Mouse (Mus musculus) urinary bladder, adult 18-20 months (tissue): ENCODE measurements around the gene Sebox.
A peak's percentile ranks its signal among the peaks of the same experiment; 100 is the strongest.

Source experiments
- DNase-seq, 2 experiments: peaks; one replicate each; pipeline ENCODE4 v3.0.0; 2022; ENCODE audit warnings: low spot score in 2 of 2, mixed read lengths in 2 of 2

Sebox gene

DNA sequence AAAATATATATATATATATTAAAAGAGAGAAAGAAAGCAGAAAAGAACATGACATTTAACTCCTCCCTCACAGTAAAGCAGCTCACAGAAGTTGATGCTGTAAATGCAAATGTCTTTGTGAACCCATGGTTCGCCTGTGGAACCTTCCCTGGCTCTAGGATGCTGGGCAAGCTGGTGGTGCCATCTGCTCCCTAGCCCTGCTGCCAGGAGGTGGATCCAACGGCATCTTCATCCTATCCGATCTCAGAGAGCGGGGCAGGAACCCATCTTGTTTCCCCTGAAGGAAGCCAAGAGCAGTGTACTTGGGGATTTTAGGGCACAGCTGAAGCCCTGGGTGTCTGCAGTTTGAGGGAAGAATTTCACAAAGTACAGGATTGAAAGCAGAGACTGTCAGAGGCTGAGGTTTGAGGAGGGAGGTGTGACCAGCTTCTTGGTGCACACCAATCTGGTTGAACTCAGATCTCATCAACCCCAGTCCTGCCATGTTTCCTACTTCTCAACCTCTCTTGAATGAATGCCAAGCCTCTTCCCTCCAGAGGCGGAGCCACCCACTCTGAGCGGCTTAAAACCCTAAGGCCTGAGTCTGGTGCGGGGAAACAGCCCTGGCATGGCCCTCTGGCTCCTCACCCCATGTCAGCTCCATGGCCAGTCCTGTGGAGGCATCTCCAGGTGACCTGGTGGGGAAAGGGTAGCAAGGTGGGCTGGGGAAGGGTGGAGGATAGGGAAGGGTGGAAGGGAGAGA lies at the start of gene Sebox:
Sebox (plus strand) TSS at position 539 of the 742 bp plus-strand sequence.
- no peak for DNase-seq

DNA sequence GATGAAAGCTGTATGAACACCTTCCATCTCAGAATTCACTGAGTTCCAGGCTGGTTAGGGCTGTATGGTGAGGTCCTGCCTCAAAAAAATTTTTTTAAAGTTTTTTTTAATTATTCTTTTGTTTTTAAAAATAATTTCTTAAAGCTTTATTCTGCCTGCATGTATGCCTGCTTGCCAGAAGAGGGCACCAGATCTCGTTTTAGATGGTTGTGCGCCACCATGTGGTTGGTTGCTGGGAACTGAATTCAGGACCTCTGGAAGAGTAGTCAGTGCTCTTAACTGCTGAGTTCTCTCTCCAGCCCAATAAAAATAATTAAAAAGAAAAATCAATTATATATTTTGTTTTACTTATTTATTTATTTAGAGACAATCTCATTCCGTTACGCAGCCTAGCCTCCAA lies 49.6 kb upstream of the Sebox start:
- DNase-seq, result peak; percentile 28 to 43

DNA sequence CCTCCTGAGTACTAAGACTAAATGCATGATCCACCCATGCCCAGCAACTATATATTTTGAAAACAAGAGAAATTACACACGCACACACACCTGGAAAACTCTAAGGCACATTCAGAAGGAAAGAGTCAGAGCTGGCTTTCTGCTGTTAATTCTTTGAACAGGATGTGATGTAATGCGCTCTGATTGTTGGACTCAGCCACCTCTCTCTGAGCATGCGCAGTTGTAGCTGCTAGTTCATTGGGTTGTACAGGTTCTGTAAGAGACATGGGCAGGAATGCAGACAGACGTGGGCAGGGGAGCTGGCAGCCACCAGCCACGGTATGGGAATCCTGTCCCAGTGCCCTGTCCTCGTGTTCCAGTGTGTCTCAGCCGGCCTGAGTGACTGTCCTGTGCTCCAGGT lies 49.0 kb upstream of the Sebox start:
- no peak for DNase-seq

DNA sequence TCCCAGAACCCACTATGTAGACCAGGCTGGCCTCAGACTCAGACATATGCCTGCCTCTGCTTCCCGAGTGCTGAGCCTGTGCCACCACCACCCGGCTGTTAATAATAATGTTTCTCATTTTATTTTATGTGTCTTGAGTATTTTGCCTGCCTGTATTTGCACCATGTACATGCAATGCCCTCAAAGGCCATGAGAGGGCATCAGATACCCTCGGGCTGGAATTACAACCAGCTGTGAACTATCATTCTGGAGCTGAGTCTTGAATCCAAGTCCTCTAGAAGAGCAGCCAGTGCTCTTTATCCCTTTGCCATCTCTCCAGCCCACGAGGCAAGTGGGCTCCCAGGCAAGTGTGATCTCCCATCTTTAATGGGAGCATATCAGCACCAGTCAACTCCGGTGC lies 47.9 kb upstream of the Sebox start:
- peak in 1 of 2 experiments; percentile 42 for DNase-seq

DNA sequence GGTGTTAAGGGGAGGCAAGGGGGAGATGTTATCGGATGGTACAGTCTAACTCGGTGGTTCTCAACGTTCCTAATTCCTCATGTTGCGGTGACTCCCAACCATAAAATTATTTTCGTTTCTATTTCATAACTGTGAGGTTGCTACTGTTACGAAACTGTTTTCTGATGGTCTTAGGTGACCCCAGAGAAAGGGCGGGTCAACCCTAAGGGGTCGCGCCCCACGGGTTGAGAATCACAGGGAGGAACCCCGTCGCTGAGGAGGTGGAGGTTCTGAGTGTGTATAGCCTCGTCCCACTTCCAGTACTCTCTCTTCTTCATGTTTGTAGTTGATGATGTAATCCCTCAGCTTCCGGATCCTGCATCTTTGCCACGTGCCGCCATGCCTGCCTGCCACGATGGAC lies 44.5 kb upstream of the Sebox start:
- no peak for DNase-seq

DNA sequence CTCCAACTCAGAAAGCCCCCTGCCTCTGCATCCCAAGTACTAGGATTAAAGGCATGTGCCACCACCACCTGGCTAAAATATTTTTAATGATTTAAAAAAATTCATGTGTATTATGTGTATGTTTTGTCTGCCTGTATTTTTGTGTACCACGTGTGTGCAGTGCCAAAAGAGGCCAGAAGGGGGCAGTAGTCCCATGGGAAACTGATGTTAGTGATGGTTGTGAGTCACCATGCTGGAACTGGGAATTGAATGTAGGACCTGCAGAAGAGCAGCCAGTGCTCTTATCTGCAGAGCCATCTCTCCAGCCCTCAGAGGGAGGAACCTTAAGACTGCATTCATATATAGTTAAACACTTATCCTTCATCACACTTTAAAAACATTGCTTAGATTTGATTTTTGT lies 41.4 kb upstream of the Sebox start:
- no peak for DNase-seq

DNA sequence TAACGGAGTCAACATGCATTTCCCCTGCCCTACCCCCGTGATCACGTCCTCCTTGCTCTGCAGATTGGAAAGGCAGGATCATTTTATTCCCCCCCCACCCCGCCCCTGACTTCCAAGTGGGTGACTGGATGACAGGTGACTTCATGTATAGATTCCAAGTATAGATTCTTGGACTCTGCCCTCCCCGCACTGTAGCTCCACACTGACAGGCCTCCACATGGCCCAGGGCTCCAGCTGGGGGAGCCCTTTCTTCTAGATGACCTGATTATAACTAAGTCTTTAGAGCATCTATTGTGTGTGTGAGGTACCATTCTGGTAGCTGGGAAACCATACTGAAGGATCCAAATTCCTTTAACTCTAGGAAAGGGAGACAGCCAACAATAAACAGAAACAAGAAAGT lies 40.6 kb upstream of the Sebox start:
- DNase-seq, result no peak

DNA sequence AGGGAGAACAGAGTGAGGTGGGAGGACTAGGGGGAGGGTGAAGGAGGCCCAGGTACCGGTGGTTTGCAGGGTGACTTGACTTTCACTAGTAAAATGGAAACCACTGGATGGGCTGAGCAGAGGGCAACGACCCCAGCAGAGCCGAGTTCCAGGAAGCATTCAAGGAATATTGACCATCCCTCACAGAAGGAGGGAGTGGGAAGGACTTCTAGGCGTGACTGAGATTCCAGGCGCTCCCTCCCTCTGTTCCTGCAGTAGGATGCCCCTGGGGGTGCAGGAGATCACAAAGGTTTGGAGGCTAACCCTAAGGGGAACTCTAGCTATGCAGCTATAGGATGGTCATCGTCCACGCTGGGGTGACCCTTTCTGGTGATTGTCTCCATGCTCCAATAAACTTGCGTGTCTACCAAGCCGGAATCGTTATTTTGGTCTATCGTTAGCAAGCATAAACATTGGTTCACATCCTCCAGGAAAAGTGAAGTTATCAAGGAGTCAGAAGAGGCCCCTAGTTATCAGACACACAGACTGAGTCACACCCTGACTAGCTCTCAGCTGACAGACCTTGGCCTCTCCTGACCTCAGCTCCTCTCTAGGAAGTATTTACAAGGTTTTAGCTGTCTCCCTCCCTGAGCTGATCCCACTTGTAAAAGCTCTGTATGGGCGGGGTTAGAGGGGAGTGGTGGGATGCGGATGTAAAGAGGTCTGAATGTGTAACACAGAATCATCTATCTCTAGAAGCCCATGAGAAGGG lies 39.8 kb upstream of the Sebox start:
- DNase-seq, result no peak

DNA sequence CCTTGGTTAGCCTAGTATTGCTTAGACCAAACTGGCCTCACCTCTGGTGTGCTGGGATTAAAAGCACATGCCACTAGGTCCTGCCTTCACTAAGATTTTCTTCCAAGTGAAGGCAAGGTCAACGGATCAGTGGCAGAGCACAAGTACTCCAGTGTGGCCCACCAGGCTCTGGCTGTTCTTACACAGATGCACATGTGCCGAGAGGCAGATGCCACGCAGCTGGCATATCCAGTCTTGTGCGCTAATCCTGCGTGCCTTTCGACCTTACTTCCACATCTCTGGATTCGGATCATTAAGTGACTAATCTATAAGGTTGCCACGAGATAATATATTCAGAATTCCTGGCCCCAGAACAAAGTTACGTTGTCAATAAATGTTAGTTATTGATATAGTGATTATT lies 38.1 kb upstream of the Sebox start:
- no peak for DNase-seq

DNA sequence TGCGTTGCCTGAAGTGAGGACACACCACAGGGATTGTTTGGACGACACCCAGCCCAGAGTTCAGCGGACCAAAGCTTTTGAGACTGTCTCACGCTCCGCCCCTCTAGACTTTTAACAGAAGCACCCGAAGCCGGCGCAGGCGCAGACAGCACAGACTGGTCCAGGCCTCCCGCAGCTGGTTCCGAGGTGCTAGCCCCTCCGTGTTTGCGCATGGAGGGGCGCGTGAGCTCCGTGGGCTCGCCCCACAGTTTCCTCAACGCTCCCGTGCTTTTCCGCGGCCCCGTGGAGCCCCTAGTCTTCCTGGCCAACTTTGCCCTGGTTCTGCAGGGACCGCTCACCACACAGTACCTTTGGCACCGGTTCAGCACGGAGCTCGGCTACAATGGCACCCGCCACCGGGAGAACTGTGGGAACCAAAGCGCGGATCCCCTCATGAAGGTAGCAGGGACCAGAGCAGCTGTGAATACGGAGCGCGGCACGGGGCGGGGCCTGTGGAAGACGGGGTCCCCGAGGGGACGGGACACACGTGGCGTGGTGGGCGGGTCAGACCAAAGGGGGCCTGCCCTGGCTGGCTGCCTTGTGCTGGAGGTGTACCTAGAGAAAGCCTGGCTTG lies 37.6 kb upstream of the Sebox start, which contains the start of gene Slc46a1:
Slc46a1 (plus strand) TSS at position 130 of the 613 bp plus-strand sequence.
- DNase-seq, result peak; percentile 71 to 74

DNA sequence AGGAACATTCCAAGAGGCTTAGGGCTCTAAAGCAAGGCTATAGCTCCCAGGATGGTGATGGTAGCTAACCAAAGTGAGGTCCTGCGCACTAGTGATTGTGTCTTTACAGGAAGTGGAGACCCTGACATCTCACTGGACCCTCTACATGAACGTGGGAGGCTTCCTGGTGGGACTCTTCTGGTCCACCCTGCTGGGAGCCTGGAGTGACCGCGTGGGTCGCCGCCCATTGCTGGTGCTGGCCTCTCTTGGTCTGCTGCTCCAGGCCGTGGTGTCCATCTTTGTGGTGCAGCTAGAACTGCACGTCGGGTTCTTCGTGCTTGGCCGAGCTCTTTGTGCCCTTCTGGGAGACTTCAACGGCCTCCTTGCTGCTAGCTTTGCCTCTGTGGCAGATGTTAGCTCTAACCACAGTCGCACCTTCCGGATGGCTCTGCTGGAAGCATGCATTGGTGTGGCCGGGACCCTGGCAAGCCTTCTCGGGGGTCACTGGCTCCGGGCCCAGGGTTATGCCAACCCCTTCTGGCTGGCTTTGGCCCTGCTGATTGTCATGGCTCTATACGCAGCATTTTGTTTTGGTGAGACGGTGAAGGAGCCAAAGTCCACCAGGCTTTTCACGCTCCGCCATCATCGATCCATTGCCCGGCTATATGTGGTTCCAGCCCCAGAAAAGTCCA lies 36.9 kb upstream of the Sebox start:
- DNase-seq, result no peak

DNA sequence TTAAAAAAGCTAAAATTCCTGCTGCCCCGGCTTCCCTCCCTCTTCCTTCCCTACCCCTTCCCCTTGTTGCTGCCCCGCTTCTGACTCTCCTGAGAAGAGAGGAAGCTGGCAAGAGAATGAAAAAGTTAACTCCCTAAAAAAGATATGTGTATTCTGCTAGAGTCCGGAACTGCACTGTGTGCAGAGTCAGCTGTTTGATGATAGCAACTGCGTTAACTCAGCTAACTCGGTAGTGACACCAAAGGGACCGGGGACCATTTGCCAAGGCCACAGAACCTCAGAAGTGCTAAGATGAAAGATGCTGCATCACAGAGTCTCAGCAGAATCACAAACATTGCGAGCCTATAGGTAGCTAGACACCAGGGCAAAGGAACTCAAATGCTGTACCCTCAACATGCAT lies 35.7 kb upstream of the Sebox start:
- no peak for DNase-seq

DNA sequence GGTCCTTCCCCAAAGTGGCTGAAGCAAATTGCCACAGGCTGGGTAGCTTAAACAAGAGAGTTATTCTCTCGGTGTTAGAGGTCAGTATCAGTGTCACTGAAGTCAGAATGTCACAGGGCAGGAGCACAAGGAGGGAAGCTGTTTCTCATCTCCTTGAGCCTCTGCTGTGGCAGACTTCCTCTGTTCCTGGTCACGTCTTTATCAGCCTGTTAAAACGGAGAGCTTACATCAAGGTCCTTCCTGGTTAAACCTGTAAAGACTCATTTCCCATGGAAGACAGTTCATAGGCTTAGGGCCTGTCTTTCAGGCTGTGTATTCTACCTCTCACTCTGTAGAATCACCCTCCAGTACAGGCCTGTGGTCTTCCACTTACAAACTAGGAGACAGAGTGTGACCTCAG lies 35.3 kb upstream of the Sebox start:
- DNase-seq, result no peak

DNA sequence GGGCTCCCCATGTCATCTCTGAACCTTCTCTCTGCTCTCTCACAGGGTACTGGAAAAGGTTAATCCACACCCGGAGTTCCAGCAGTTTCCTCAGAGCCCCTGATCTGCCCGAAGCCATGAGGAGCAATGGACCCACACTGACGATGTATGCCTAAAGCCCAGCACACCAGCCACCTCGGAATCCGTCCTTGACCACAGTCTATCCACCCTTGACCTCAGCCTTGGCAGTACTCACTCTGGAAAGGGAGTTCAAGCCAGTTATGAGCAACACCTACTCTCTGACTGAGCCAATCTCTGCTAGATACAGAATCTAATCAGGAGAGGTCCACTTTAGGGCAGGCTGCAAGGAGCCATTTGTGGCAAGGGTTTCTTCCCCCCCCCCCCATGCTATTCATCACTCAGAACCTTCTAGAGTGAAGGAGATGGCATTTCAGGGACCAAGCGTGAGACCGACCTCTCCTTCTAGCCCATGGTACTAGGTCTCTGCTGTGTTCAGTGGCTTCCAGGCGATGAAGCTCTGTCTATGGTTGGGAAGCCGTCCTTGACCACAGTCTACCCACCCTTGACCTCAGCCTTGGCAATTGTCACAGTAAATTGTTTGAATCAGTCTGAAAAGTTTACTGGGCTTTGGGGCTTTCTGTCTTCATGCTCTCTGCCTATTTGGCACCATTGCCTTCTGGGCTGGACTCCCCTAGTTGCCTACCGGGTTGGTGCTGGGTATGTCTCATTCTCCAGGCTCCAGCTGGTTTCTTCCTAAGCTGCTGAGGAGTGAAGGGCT lies 31.7 kb upstream of the Sebox start:
- no peak for DNase-seq

DNA sequence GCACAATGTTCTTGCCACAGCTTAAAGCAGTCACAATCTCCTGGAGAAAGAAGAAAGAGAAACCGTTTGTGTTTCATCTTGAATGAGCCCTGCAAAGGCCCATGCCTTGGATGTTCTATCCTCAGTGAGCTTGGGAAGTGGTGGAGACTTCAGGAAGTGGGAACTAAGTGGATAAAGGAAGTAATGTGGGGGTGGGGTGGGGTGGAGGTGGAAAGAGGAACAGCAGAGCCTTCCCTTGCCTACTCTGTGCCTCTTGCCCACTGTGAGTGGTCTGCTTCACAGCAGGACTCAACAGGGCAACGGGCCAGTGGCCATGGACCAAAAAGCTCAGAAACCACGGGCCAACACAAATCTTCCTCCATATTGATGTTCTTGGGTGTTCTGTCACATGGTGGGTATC lies 28.0 kb upstream of the Sebox start:
- DNase-seq, result no peak

DNA sequence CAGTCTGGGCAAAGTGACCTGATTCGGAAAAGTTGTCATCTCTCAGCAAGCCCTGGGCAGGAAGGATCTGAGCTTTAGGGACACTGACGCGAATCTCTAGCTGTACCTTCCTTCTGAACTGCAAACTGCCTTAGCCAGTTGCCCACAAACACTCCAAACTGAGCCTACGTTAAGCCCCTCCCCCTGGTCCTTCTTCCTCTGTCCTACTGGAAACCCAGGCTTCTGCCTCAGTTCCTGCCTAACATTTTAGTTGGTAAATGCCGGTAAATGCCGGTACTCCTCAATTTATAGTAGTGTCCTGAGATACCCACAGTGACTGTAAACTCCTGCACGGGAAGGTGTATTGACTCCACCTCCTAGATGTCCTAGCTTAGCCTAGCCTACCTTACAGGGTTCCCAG lies 19.6 kb upstream of the Sebox start:
- no peak for DNase-seq

DNA sequence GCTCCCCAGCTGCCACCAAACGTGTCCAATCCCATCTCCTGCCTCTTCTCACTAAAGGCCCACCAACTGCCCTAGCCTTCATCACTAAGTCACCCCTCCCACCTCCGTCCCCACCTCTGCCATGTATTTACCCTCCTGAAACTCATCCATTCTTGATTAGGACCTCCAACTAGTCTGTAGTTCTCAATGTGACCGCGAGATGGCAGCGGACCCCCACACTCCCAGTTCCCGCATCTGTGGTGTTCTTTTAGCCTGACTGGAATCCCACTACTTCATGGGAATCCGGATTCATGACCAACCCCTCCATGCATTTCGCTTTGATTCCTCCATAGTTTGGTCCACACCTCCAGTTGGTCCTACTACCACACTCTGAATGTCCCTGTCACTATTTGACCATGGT lies 15.1 kb upstream of the Sebox start:
- DNase-seq, result peak in 1 of 2 experiments; percentile 50

DNA sequence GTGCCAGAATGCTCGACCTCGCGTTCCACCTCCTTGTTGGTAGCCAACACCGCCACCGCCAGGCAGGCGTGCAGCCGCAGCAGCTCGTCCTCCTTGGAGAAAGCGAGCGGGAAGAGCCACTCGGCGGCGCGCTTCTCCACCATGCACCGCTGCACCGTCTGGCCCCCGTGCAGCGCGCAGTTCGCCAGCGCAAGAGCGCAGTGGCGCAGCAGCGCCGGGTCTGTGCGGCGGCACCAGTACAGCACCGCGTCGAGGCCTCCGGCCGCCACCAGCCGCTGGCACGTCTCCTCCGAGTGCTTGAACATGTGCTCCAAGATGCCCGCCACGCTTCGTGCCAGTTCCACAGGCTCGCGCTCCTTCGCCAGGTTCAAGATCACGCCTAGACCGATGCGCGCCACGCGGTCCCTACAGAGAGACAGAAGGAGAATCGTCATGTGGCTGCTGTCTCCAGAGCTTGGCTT lies 12.4 kb upstream of the Sebox start:
- peak in 1 of 2 experiments; percentile 11 for DNase-seq

DNA sequence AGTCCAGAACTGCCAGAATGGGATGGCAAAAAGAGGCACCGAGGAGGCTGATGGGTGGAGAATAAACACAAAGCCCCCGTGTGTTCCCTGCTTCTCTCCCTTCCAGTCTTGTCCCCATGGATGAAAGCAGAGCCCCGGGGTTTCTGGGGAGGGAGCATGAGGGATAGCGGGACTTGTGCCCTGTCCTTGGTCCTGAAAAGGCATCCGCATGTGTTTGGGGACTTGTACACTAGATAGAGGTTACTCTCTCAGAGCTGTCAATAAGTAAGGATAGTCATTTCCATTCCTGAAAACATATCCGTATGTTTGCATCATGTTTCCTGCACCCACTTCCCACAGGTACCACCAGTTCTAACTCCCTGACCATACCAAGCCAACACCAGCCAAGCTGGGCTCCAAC lies 7.3 kb upstream of the Sebox start:
- no peak for DNase-seq

DNA sequence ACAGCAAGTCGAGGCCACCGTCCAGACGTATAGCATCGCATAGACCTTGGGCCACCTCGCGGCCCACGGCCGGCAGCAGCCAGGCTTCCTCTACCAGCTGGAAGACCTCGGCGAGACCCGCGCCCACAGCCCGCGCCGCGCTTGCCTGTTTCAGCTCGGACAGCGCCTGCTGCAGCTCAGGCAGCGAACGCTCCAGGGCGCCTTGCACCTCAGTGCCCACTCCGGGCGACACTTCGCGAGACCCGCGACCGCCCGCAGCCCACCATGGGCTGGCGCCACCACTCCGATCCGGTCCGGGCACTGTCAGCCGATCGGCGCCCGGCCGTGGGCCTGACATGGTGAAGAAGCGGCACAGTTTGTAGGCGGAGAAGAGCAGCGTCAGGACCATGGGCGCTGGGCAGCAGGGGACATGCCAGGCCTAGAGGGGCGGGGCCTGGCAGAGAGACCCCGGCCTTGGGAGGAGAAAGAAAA lies 6.1 kb upstream of the Sebox start:
- peak in 1 of 2 experiments; percentile 28 for DNase-seq
